Mouse (Mus musculus) layer of hippocampus, postnatal 25 days (tissue): Measurements from ENCODE around the gene Tmem52. TPM values are rescaled to one million over a fixed set of nuclear protein-coding genes. Genes with fewer than 3 reads are reported as not detected.
"Not testable (repeated sequence)": the region's sequence is repeated elsewhere in the genome, so short reads cannot be mapped to it uniquely, and the experiment has no call there.

ENCODE experiments used
- DNase-seq, 2 experiments: peaks; one replicate each; pipeline ENCODE4 v3.0.0; 2022; ENCODE audit warnings: mixed read lengths in 2 of 2, low spot score in 1 of 2; ENCODE audit errors: extremely low spot score in 1 of 2
- total RNA-seq, 2 experiments: library from RNA; stranded (reverse); gene quantifications; 2 replicates each; pipeline ENCODE4 v1.2.3; 2021

Gene Tmem52
- 1 to 10 TPM; 3.0 to 5.6 TPM for total RNA-seq

DNA sequence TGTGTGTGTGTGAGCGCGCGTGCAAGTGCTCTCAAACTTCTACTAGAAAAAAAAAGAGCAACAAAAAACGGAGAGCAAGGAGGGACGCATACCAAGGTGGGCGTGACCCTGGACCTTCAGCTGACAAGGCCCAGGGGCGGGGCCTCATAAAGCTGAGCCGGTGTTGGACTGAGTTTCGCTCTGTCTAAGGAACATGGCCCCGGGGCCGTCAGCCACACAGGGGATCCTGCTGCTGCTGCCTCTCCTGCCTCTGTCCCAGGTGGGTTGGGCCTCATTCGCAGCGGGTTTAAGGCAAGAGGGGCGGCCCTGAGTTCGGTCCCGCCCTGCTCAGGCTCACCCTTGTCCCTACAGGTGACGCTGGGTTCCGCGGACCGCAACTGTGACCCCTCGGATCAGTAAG, at the start of gene Tmem52:
Gene Tmem52, plus strand, starts transcription at position 163 of the 400 bp plus-strand sequence.
- DNase-seq: no peak

- DNase-seq: no peak
These were observed 48.8 kb upstream of the Tmem52 start for GRCm38 (mm10) chr4:155420137-155420536.

DNA sequence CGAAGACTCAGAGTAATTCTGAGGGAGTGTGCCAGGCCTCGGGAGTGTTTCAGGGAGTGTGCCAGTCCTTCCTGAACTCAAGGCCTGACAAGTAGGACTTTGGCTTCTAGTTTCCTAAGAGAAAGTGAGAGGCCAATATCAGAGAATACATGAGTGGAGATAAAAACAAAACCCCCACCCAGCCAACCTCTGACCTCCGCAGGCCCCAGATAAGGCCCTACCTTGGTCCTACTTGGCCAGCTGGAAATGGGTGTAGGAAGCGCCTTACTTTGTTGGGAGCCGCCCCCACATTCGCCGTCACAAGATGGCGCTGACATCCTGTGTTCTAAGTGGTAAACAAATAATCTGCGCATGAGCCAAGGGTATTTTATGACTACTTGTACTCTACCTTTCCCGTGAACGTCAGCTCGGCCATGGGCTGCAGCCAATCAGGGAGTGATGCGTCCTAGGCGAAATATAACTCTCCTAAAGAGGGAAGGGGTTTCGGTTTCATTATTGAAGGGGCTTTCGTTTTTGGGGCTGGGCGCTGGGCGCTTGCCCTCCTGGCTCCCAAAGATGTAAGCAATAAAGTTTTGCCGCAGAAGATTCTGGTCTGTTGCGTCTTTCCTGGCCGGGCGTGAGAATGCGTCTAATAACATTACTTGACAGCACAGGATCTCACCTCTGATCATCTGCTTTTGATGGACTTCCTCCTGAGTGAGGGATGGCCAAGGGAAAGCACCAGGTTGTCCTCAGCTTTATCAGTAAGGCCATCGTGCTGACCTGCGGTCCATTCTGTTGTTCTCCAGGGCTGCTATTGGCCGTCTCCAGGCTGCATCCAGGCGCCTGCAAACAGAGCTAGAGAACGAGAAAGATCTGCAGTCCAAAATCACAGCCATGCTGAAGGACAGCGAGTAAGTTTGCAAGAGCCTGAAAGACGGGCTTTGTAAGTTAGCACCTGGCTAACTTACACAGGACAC, 47.2 kb upstream of the Tmem52 start:
- not testable (repeated sequence) for DNase-seq

DNA sequence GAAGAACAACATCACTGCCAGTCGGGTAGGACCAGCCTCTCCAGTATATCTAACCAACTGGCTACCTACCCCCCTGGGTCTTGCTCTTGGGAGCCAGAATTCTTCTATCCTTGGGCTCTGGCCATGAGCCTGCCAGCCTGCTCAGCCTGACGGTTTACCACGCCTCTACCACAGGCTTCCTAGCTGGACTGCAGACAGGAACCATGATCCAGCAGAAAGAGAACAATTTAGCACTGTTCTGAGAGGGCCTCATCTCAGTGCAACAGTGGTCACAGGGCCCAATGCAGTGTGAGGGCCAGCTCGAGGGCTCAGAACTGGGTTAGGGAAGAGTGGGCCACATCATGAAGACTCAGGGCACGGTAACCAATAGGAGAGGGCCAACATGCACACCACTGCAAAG, 44.9 kb upstream of the Tmem52 start:
- no peak for DNase-seq

GRCm38 (mm10) chr4:155426272-155426671, 42.6 kb upstream of the Tmem52 start:
- DNase-seq: no peak

DNA sequence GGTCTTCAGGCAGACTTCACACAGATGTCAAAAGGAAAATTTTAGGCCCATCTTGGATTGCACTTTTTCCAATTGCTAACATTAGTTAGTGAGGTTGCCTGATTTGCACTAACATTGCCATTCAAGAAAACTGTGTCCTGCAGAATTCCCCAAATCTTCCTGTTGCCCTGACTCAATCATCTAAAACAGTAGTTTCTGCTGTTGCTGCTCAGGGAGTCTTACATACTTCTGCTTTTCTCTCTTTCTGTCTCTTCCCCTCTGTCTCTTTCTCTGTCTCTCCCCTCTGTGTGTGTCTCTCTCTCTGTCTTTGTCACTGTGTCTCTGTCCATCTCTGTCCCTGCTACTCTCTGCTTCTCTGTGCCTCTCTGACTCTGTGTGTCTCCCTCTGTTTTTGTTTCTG, 40.5 kb upstream of the Tmem52 start:
- DNase-seq: no peak

DNA sequence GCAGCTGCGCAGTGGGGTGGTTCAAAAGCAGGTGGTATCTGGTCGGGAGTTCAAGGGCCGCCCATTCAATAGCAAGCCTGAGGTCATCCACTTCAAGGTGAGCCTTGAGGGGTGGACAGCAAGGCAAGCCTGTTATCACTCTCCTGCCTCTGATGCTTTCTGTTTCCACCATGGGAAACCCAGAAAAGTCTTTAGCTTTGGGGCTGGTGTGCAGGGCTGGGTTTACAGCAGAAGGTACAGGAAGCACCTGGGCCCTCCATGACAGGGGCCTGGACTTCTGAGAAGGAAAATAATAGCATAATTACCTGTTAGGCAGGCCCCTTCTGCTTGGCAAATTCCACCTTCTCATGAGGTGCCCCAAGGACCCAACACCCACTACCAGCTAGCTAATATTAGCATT, 39.7 kb upstream of the Tmem52 start:
- DNase-seq: no peak

- DNase-seq: no peak
These were observed 36.6 kb upstream of the Tmem52 start for GRCm38 (mm10) chr4:155432358-155432757.

- DNase-seq: no peak
These were observed 34.9 kb upstream of the Tmem52 start for GRCm38 (mm10) chr4:155433993-155434392.

GRCm38 (mm10) chr4:155442808-155443207, 26.1 kb upstream of the Tmem52 start:
- no peak for DNase-seq

- DNase-seq: no peak
These were observed 17.3 kb upstream of the Tmem52 start for GRCm38 (mm10) chr4:155451597-155451996.

GRCm38 (mm10) chr4:155458575-155458974, 10.3 kb upstream of the Tmem52 start:
- DNase-seq: no peak

DNA sequence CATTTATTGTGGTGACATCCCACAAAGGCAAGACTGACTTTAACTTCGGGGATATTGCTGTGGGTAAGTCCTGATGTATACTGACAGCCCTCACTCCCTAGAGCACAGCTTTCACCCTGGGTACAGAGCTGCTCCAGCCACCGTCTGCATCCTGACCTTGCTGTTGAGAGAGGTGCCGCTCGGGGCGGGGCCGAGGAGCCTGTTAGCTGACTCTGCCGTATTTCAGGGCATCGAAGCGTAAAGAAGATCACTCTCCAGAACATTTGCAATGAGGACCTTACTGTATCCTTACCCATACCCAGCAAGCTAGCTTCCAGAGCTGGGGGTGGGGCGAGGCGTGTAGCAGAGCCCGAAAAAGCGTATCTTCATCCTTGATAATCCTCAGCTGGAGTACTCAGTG, 5.9 kb upstream of the Tmem52 start:
- no peak for DNase-seq

DNA sequence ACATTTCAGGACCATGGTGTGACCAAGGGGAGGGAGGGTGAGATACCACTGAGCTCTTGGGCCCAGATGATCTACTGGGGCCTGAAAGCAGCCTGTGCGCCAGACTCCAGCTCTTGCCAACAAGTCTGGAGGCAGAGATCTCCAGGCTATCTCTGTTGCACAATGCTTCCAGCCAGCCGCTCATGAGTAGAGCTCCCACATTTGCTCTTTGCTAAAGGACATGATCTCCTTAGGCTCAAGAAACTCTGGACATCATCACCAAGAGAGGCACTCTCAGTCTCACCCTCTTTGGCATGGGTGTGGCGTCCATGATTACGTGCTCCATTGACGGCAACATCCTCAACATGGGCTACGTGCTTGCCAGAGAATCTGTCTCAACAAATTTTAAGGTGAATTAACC, 5.3 kb upstream of the Tmem52 start:
- DNase-seq: no peak

DNA sequence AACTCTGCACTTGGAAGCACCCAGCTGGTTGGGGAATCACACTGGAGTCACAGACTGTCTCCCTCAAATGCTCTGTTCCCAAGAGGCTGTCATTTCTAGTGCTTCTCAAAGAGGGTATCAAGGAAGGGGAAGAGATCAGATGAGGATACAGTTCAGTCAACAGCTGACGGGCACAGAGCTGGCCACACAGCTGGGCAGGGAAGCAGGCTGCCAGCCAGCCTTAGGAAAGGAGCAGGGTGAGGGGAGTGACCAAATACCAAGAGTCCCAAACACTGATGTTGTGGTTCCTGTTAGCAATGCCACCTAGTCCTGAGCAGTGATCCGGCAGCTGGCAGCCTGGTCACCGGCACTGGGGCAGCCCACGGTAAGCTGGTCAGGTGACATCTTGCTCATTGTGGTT, 4.9 kb upstream of the Tmem52 start:
- DNase-seq: no peak

- DNase-seq: no peak
These were observed 3.3 kb upstream of the Tmem52 start for GRCm38 (mm10) chr4:155465607-155466006.

- DNase-seq: no peak
These were observed 2.8 kb upstream of the Tmem52 start for GRCm38 (mm10) chr4:155466080-155466479.

GRCm38 (mm10) chr4:155467237-155468010, 1.5 kb upstream of the Tmem52 start:
- DNase-seq: no peak

GRCm38 (mm10) chr4:155469590-155470262, 812 bp downstream of the Tmem52 start:
- no peak for DNase-seq

DNA sequence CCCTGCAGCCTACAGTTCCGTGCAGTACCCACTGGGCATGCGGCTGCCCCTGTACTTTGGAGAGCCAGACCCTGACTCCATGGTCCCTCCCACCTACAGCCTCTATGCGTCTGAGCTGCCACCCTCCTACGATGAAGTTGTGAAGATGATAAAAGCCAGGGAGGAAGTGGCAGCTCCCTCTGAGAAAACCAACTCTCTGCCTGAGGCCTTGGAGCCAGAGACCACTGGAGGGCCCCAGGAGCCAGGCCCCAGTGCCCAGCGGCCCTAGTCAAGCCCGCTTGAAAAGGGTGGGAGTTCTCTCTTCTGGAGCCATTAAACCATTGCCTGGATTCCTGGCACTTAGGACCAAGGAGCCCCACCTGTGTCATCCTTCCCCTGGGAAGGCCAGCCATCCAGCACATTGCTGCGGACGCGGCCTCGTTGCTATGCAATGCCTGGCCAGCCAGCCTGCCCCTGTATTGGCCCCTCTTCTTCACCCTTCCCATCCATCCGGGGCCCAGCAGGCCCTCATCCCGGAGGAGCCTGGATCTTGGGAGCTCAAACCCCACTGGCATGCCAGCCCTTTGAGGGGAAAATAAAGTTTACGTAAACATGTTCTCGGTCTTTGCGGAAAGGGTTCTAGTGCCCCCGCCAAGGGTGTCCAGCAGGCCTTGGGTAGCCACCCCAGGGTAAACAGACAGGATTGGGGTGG, 1.5 kb downstream of the Tmem52 start:
- no peak for DNase-seq
